Mouse (Mus musculus): ENCODE data around the gene Apbb1.
A peak's percentile ranks its signal among the peaks of the same experiment; 100 is the strongest.

Apbb1 gene

GRCm38 (mm10) chr7:105519336-105519735, 62.1 kb downstream of the Apbb1 start:
- peak; percentile 76 for DNase-seq

- DNase-seq: no peak
Observed at GRCm38 (mm10) chr7:105516669-105517360, 64.6 kb downstream of the Apbb1 start.

DNA sequence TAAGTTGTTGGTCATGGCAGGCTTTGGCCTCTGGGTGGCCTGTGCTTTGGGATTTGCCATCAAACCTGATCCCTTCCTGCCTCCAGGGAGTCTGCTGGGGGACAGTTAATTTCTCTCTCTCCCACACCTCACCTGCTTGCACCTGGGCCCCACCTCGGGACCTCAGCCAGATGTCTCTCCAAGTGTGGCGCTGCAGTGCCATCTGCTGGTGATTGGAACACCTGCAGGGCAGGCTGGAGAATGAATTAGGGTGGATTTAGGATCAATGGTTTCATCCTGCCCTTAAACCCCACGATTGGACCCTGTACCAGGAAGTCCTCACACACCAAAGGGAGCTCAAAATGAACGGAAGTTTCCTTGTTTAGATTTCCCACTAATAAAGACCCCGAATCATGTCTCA, 66.3 kb downstream of the Apbb1 start:
- DNase-seq: no peak

GRCm38 (mm10) chr7:105514561-105514960, 66.9 kb downstream of the Apbb1 start:
- no peak for DNase-seq

- no peak for DNase-seq
Observed at GRCm38 (mm10) chr7:105513845-105514291, 67.6 kb downstream of the Apbb1 start.

DNA sequence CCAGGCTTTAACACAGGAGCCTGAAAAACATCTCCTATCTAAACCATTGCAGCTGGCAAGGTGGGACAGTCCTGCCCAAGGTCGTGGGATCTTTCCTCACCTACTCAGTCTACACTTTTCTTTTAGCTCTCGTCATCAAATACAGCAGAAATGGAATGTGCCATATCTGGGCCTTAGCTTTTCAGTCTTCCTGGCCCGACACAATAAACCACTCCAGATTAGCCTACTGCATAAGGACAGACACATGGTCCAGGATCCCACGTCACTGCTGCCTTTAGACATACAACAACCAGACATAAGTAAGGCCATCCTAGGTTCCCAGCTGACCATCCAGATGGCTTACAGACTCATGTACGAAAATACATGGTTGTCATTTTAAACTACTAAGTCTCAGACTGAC, 71.3 kb downstream of the Apbb1 start:
- DNase-seq: peak; percentile 21

All from layer of hippocampus, adult 9-11 months (tissue).